Comparison of ENCODE assay signal across 19 mouse cellular contexts in genomic region chr9:106342573-106342972, GRCm38 (mm10). TPM values are rescaled to one million over a fixed set of nuclear protein-coding genes. Genes with fewer than 3 reads are reported as not detected.
A peak's percentile ranks its signal among the peaks of the same experiment; 100 is the strongest.
DNase-seq lines count a peak whose midpoint lies in the region; ATAC-seq lines count a peak whose summit lies in the region.
"Had no signal": no experiment of that assay in that cellular context is flagged by ENCODE, and none has a peak within 500 bp of the region (broad histone marks: within the 10 kb centered on the region; RNA-seq: fewer than 3 reads in every experiment).

No protein-coding gene starts in this region.

- no peak overlapping the region for H3K4me3 ChIP-seq in hindbrain, embryonic 10.5 days
- H3K4me3 ChIP-seq in hindbrain, embryonic 12.5 days = no peak overlapping the region
- no peak overlapping the region for H3K4me3 ChIP-seq in embryonic facial prominence, embryonic 11.5 days (ENCODE audit: low read depth, low read length)
- no peak overlapping the region for H3K4me3 ChIP-seq in limb, embryonic 13.5 days
- H3K4me3 ChIP-seq: heart, embryonic 12.5 days; liver, embryonic 15.5 days; neural tube, embryonic 15.5 days had no signal

- no peak for ATAC-seq in hindbrain, embryonic 12.5 days (ENCODE audit: low FRiP score)
- no peak for ATAC-seq in embryonic facial prominence, embryonic 11.5 days (replicated peaks; ENCODE audit: insufficient number of reproducible peaks, low FRiP score, low TSS enrichment, low read depth)
- no peak for ATAC-seq in limb, embryonic 13.5 days (ENCODE audit: low FRiP score, low read depth)
- ATAC-seq in activated CD4-positive, CD25-positive, alpha-beta regulatory T cell, adult 4 months = no peak
- ATAC-seq: forebrain, embryonic 14.5 days; hindbrain, embryonic 16.5 days; intestine, embryonic 16.5 days had no signal

- 87% methylated on average over 9 of the region's 9 CpGs for WGBS in hindbrain, embryonic 10.5 days
- 91% methylated on average over 9 of the region's 9 CpGs for WGBS in hindbrain, embryonic 12.5 days
- 83% methylated on average over 9 of the region's 9 CpGs for WGBS in embryonic facial prominence, embryonic 11.5 days
- WGBS in limb, embryonic 13.5 days = 89% methylated on average over 9 of the region's 9 CpGs

- no peak overlapping the region for H3K4me2 ChIP-seq in hindbrain, embryonic 12.5 days (replicated peaks)
- H3K4me2 ChIP-seq in embryonic facial prominence, embryonic 11.5 days (ENCODE audit: low read depth, low read length) = no peak overlapping the region
- no peak overlapping the region for H3K4me2 ChIP-seq in limb, embryonic 13.5 days (replicated peaks)
- H3K4me2 ChIP-seq: heart, embryonic 12.5 days; liver, embryonic 15.5 days; neural tube, embryonic 15.5 days had no signal

- no peaks in the 10 kb centered on the region for H3K27me3 ChIP-seq in hindbrain, embryonic 10.5 days (ENCODE audit: insufficient read depth, poor library complexity, severe bottlenecking)
- H3K27me3 ChIP-seq in hindbrain, embryonic 12.5 days = no peaks in the 10 kb centered on the region
- no peaks in the 10 kb centered on the region for H3K27me3 ChIP-seq in embryonic facial prominence, embryonic 11.5 days (ENCODE audit: control insufficient read depth, insufficient read depth, low read length)
- H3K27me3 ChIP-seq in limb, embryonic 13.5 days = no peaks in the 10 kb centered on the region
- H3K27me3 ChIP-seq: heart, embryonic 12.5 days; liver, embryonic 15.5 days; neural tube, embryonic 15.5 days had no signal

- DNase-seq in hindbrain, embryonic 10.5 days (ENCODE audit: low spot score) = no peak
- peak; percentile 59 for DNase-seq in brain, adult 2 months (ENCODE audit: low read depth, low spot score)
- DNase-seq in embryonic facial prominence, embryonic 11.5 days (ENCODE audit: low spot score) = no peak
- DNase-seq in gastrocnemius, postnatal 25 days = no peak
- DNase-seq: B cell, adult 2 months; cerebellum, adult 8-10 months; heart, postnatal 36 days; midbrain, embryonic 14.5 days; right cerebral cortex, postnatal 14 days; thymus, adult 18-20 months had no signal

- peak overlapping the region; percentile 50; the same call in 1 of the 2 replicates for H3K27ac ChIP-seq in hindbrain, embryonic 10.5 days
- H3K27ac ChIP-seq in hindbrain, embryonic 12.5 days = no peak overlapping the region
- peak overlapping the region; percentile 36; the same call in 1 of the 2 replicates for H3K27ac ChIP-seq in embryonic facial prominence, embryonic 11.5 days (replicated peaks; ENCODE audit: low read depth, low read length)
- peak overlapping the region; percentile 96; the same call in 1 of the 2 replicates for H3K27ac ChIP-seq in limb, embryonic 13.5 days
- H3K27ac ChIP-seq: liver, embryonic 15.5 days; neural tube, embryonic 15.5 days had no signal

- H3K9me3 ChIP-seq in hindbrain, embryonic 10.5 days = no peaks in the 10 kb centered on the region
- H3K9me3 ChIP-seq in hindbrain, embryonic 12.5 days (replicated peaks) = no peaks in the 10 kb centered on the region
- no peaks in the 10 kb centered on the region for H3K9me3 ChIP-seq in embryonic facial prominence, embryonic 11.5 days (replicated peaks; ENCODE audit: control insufficient read depth, low read length)
- H3K9me3 ChIP-seq in limb, embryonic 13.5 days = no peaks in the 10 kb centered on the region
- H3K9me3 ChIP-seq: heart, embryonic 12.5 days; liver, embryonic 15.5 days; neural tube, embryonic 15.5 days had no signal

- H3K36me3 ChIP-seq in hindbrain, embryonic 10.5 days = no peaks in the 10 kb centered on the region
- no peaks in the 10 kb centered on the region for H3K36me3 ChIP-seq in hindbrain, embryonic 12.5 days
- H3K36me3 ChIP-seq in embryonic facial prominence, embryonic 11.5 days (replicated peaks; ENCODE audit: control insufficient read depth, insufficient read depth, low read depth, low read length) = no peaks in the 10 kb centered on the region
- H3K36me3 ChIP-seq in limb, embryonic 13.5 days = no peaks in the 10 kb centered on the region
- H3K36me3 ChIP-seq: heart, embryonic 12.5 days; liver, embryonic 15.5 days; neural tube, embryonic 15.5 days had no signal

- peaks cover 65% of the 10 kb centered on the region for H3K4me1 ChIP-seq in hindbrain, embryonic 10.5 days (replicated peaks)
- peaks cover 48% of the 10 kb centered on the region for H3K4me1 ChIP-seq in hindbrain, embryonic 12.5 days
- peaks cover 26% of the 10 kb centered on the region for H3K4me1 ChIP-seq in embryonic facial prominence, embryonic 11.5 days (ENCODE audit: control insufficient read depth, insufficient read depth, low read length)
- H3K4me1 ChIP-seq in limb, embryonic 13.5 days = peaks cover 92% of the 10 kb centered on the region
- H3K4me1 ChIP-seq: liver, embryonic 15.5 days had no signal

- no peak overlapping the region for H3K9ac ChIP-seq in hindbrain, embryonic 12.5 days
- H3K9ac ChIP-seq in embryonic facial prominence, embryonic 11.5 days (replicated peaks; ENCODE audit: low read length) = no peak overlapping the region
- H3K9ac ChIP-seq in limb, embryonic 13.5 days = 0 out of 2 replicates have a peak overlapping the region, but pooled peaks have one; percentile 4
- H3K9ac ChIP-seq: heart, embryonic 12.5 days; liver, embryonic 15.5 days; neural tube, embryonic 15.5 days had no signal

RNA-seq across cellular contexts. Expression of gene Dusp7, which starts 25.9 kb away (rescaled TPM):
- polyA plus RNA-seq in hindbrain, embryonic 10.5 days (2016; fragmentation: Nextera tagmentation; extraction: Ambion mirVana) = 16.1 and 16.6 TPM in 2 replicates
- 25.5 and 26.9 TPM in 2 replicates for polyA plus RNA-seq in hindbrain, embryonic 12.5 days (2016; fragmentation: Nextera tagmentation; extraction: Ambion mirVana)
- polyA plus RNA-seq in embryonic facial prominence, embryonic 11.5 days (2014; fragmentation: Nextera tagmentation; extraction: Ambion mirVana) = 52.2 and 55.1 TPM in 2 replicates
- 40.5 and 41.1 TPM in 2 replicates for polyA plus RNA-seq in limb, embryonic 13.5 days (2015; fragmentation: Nextera tagmentation; extraction: Ambion mirVana)
- polyA plus RNA-seq in activated CD4-positive, CD25-positive, alpha-beta regulatory T cell, adult 4 months (2017; shearing (Covaris generic)) = 10 to 100 TPM; 16.7 to 20.0 TPM
- 10 to 100 TPM; 13.8 to 31.7 TPM for total RNA-seq in gastrocnemius, postnatal 25 days (2021)
